Mouse (Mus musculus): ENCODE results near the gene Cope.

GRCm38 (mm10) chr8:70279266-70279665, 23.1 kb upstream of the Cope start:
- TF ChIP-seq CTCF (conservative IDR thresholded peaks at IDR 0.05; ENCODE audit: low read length) (no peak), NANOG (IDR thresholded peaks at IDR 0.05; ENCODE audit: borderline replicate concordance, low read length) (no peak)
